Mouse (Mus musculus): ENCODE results near the gene Baz1a. TPM values are rescaled to one million over a fixed set of nuclear protein-coding genes. Genes with fewer than 3 reads are reported as not detected.

The Baz1a gene
- polyA plus RNA-seq, 1 experiment from 2014 or later, result 40.3 TPM

- peak; percentile 69 for ATAC-seq (ENCODE audit: low FRiP score, low read depth)
- H3K9ac ChIP-seq (replicated peaks), result peak within 1 kb of the TSS; percentile 92
- peak within 1 kb of the TSS; percentile 79 for H3K4me2 ChIP-seq (replicated peaks)
- 1% methylated on average over 52 of the region's 60 CpGs for WGBS
- peak within 1 kb of the TSS; percentile 96 for H3K4me3 ChIP-seq
- H3K27me3 ChIP-seq, result no peaks in the 10 kb centered on the region
- no peaks in the 10 kb centered on the region for H3K36me3 ChIP-seq
- H3K27ac ChIP-seq (replicated peaks), result peak within 1 kb of the TSS; percentile 92
- H3K9me3 ChIP-seq, result no peaks in the 10 kb centered on the region
- H3K4me1 ChIP-seq, result peaks cover 4% of the 10 kb centered on the region; the same call in 1 of the 2 replicates
These were observed 28.0 kb downstream of the Baz1a start, which contains the start of gene Gm20403 for GRCm38 (mm10) chr12:54986052-54986717. Gm20403 (minus strand) TSS chr12:54986529.

GRCm38 (mm10) chr12:54985257-54986051, 28.7 kb downstream of the Baz1a start:
- H3K4me1 ChIP-seq, result peaks cover 4% of the 10 kb centered on the region; the same call in 1 of the 2 replicates
- H3K27ac ChIP-seq (replicated peaks), result peak overlapping the region; percentile 92
- no peaks in the 10 kb centered on the region for H3K36me3 ChIP-seq
- H3K4me3 ChIP-seq, result peak overlapping the region; percentile 96
- 1% methylated on average over 52 of the region's 117 CpGs for WGBS
- H3K9ac ChIP-seq (replicated peaks), result peak overlapping the region; percentile 92
- peak; percentile 67 for ATAC-seq (ENCODE audit: low FRiP score, low read depth)
- no peaks in the 10 kb centered on the region for H3K27me3 ChIP-seq
- H3K4me2 ChIP-seq (replicated peaks), result peak overlapping the region; percentile 79
- H3K9me3 ChIP-seq, result no peaks in the 10 kb centered on the region

- Histone ChIP-seq H3K4me2 (replicated peaks) (peak overlapping the region; percentile 79), H3K36me3 (no peaks in the 10 kb centered on the region), H3K4me1 (peaks cover 4% of the 10 kb centered on the region; the same call in 1 of the 2 replicates), H3K27ac (replicated peaks) (peak overlapping the region; percentile 92), H3K4me3 (peak overlapping the region; percentile 96), H3K27me3 (no peaks in the 10 kb centered on the region), H3K9ac (replicated peaks) (peak overlapping the region; percentile 92), H3K9me3 (no peaks in the 10 kb centered on the region)
- ATAC-seq (ENCODE audit: low FRiP score, low read depth), result peak; percentile 78
- WGBS, result under 1% methylated on average over 42 of the region's 42 CpGs
These were observed 29.4 kb downstream of the Baz1a start for GRCm38 (mm10) chr12:54984701-54985256.

- Histone ChIP-seq H3K27ac (replicated peaks) (no peak overlapping the region), H3K27me3 (no peaks in the 10 kb centered on the region), H3K9me3 (no peaks in the 10 kb centered on the region), H3K4me2 (replicated peaks) (no peak overlapping the region), H3K4me3 (no peak overlapping the region), H3K36me3 (no peaks in the 10 kb centered on the region), H3K9ac (replicated peaks) (no peak overlapping the region), H3K4me1 (peaks cover 4% of the 10 kb centered on the region; the same call in 1 of the 2 replicates)
- no peak for ATAC-seq (ENCODE audit: low FRiP score, low read depth)
- 81% methylated on average over 7 of the region's 7 CpGs for whole genome bisulfite sequencing
These were observed 31.0 kb downstream of the Baz1a start for GRCm38 (mm10) chr12:54982935-54983715.

GRCm38 (mm10) chr12:54981962-54982361, 32.2 kb downstream of the Baz1a start:
- Histone ChIP-seq H3K9me3 (no peaks in the 10 kb centered on the region), H3K27me3 (no peaks in the 10 kb centered on the region), H3K9ac (replicated peaks) (no peak overlapping the region), H3K4me2 (replicated peaks) (no peak overlapping the region), H3K36me3 (no peaks in the 10 kb centered on the region), H3K4me1 (peaks cover 4% of the 10 kb centered on the region; the same call in 1 of the 2 replicates), H3K27ac (replicated peaks) (no peak overlapping the region), H3K4me3 (no peak overlapping the region)
- no peak for ATAC-seq (ENCODE audit: low FRiP score, low read depth)
- 65% methylated on average over 6 of the region's 6 CpGs for WGBS

- Histone ChIP-seq H3K4me3 (no peak overlapping the region), H3K9ac (replicated peaks) (no peak overlapping the region), H3K27ac (replicated peaks) (no peak overlapping the region), H3K27me3 (no peaks in the 10 kb centered on the region), H3K9me3 (no peaks in the 10 kb centered on the region), H3K4me1 (peaks cover 4% of the 10 kb centered on the region; the same call in 1 of the 2 replicates), H3K36me3 (no peaks in the 10 kb centered on the region), H3K4me2 (replicated peaks) (no peak overlapping the region)
- ATAC-seq (ENCODE audit: low FRiP score, low read depth), result no peak
- 84% methylated on average over 5 of the region's 5 CpGs for WGBS
These were observed 33.2 kb downstream of the Baz1a start for GRCm38 (mm10) chr12:54980939-54981338.

GRCm38 (mm10) chr12:54980532-54980931, 33.6 kb downstream of the Baz1a start:
- Histone ChIP-seq H3K4me2 (replicated peaks) (no peak overlapping the region), H3K4me1 (peaks cover 4% of the 10 kb centered on the region; the same call in 1 of the 2 replicates), H3K27me3 (no peaks in the 10 kb centered on the region), H3K36me3 (no peaks in the 10 kb centered on the region), H3K27ac (replicated peaks) (no peak overlapping the region), H3K9me3 (no peaks in the 10 kb centered on the region), H3K4me3 (no peak overlapping the region), H3K9ac (replicated peaks) (no peak overlapping the region)
- no peak for ATAC-seq (ENCODE audit: low FRiP score, low read depth)
- WGBS, result 76% methylated on average over 6 of the region's 6 CpGs

- no peaks in the 10 kb centered on the region for H3K9me3 ChIP-seq
- H3K4me1 ChIP-seq, result no peaks in the 10 kb centered on the region
- no peak overlapping the region for H3K4me3 ChIP-seq
- no peak overlapping the region for H3K27ac ChIP-seq (replicated peaks)
- H3K4me2 ChIP-seq (replicated peaks), result no peak overlapping the region
- H3K27me3 ChIP-seq, result no peaks in the 10 kb centered on the region
- WGBS, result 81% methylated on average over 3 of the region's 3 CpGs
- peaks cover 54% of the 10 kb centered on the region for H3K36me3 ChIP-seq
- no peak for ATAC-seq (ENCODE audit: low FRiP score, low read depth)
- H3K9ac ChIP-seq (replicated peaks), result no peak overlapping the region
These were observed 45.1 kb downstream of the Baz1a start for GRCm38 (mm10) chr12:54969033-54969432.

GRCm38 (mm10) chr12:54965532-54966160, 48.5 kb downstream of the Baz1a start:
- no peaks in the 10 kb centered on the region for H3K27me3 ChIP-seq
- H3K36me3 ChIP-seq, result peaks cover 36% of the 10 kb centered on the region
- no peak for ATAC-seq (ENCODE audit: low FRiP score, low read depth)
- H3K4me1 ChIP-seq, result no peaks in the 10 kb centered on the region
- no peaks in the 10 kb centered on the region for H3K9me3 ChIP-seq
- H3K4me3 ChIP-seq, result no peak overlapping the region
- H3K9ac ChIP-seq (replicated peaks), result no peak overlapping the region
- no peak overlapping the region for H3K4me2 ChIP-seq (replicated peaks)
- H3K27ac ChIP-seq (replicated peaks), result no peak overlapping the region
- WGBS, result 93% methylated on average over 4 of the region's 4 CpGs

GRCm38 (mm10) chr12:54959569-54959968, 54.6 kb downstream of the Baz1a start:
- H3K36me3 ChIP-seq, result peaks cover 15% of the 10 kb centered on the region
- H3K4me1 ChIP-seq, result no peaks in the 10 kb centered on the region
- 84% methylated on average over 2 of the region's 2 CpGs for WGBS
- H3K9ac ChIP-seq (replicated peaks), result no peak overlapping the region
- H3K27me3 ChIP-seq, result no peaks in the 10 kb centered on the region
- H3K4me2 ChIP-seq (replicated peaks), result no peak overlapping the region
- H3K9me3 ChIP-seq, result no peaks in the 10 kb centered on the region
- H3K27ac ChIP-seq (replicated peaks), result no peak overlapping the region
- no peak for ATAC-seq (ENCODE audit: low FRiP score, low read depth)
- H3K4me3 ChIP-seq, result no peak overlapping the region

GRCm38 (mm10) chr12:54956974-54957373, 57.2 kb downstream of the Baz1a start:
- peaks cover 18% of the 10 kb centered on the region for H3K36me3 ChIP-seq
- H3K27ac ChIP-seq (replicated peaks), result no peak overlapping the region
- no peak overlapping the region for H3K9ac ChIP-seq (replicated peaks)
- WGBS, result 98% methylated on average over 2 of the region's 2 CpGs
- H3K27me3 ChIP-seq, result no peaks in the 10 kb centered on the region
- no peaks in the 10 kb centered on the region for H3K4me1 ChIP-seq
- H3K4me3 ChIP-seq, result no peak overlapping the region
- no peaks in the 10 kb centered on the region for H3K9me3 ChIP-seq
- H3K4me2 ChIP-seq (replicated peaks), result no peak overlapping the region
- ATAC-seq (ENCODE audit: low FRiP score, low read depth), result no peak
